Mouse (Mus musculus) olfactory bulb, adult 2 months (tissue): ENCODE measurements around the gene Sulf2. TPM values are rescaled to one million over a fixed set of nuclear protein-coding genes. Genes with fewer than 3 reads are reported as not detected.

Experiments used
- H3K27ac ChIP-seq: fragments of 200-500 bp; 2 replicates; pipeline ENCODE4 v1.5.1; 2012; ENCODE audit warnings: low read depth, low read length; ENCODE audit not compliant: insufficient read depth
- H3K4me1 ChIP-seq: fragments of 200-500 bp; 2 replicates; pipeline ENCODE4 v1.6.1; 2012; ENCODE audit warnings: low read length; ENCODE audit not compliant: control insufficient read depth, insufficient read depth
- H3K4me3 ChIP-seq: fragments of 200-500 bp; 2 replicates; pipeline ENCODE4 v1.5.1; 2012; ENCODE audit warnings: mild to moderate bottlenecking, low read depth, low read length, moderate library complexity; ENCODE audit not compliant: insufficient read depth
- CTCF ChIP-seq: fragments of 200-500 bp; IDR thresholded peaks from 2 replicates; pipeline ENCODE4 v1.5.1; 2012; ENCODE audit warnings: low read depth, mild to moderate bottlenecking, low read length, moderate library complexity; ENCODE audit not compliant: insufficient read depth
- POLR2A ChIP-seq: fragments of 200-500 bp; IDR thresholded peaks from 2 replicates; pipeline ENCODE4 v1.6.1; 2012; ENCODE audit warnings: mild to moderate bottlenecking, low read depth, low read length, moderate library complexity; ENCODE audit not compliant: insufficient read depth
- WGBS: fragments of 180-500 bp; shearing (Covaris S2); methylation state at CpG from one replicate; pipeline ENCODE4 v1.1.7; 2018; 5-methylcytosine and 5-hydroxymethylcytosine counted together
- polyA plus RNA-seq: library from polyadenylated mRNA; stranded (reverse); fragments of >200 nt; gene quantifications from 2 replicates; pipeline ENCODE4 v1.2.4, GENCODE M21; 2012; ENCODE audit warnings: low replicate concordance; ENCODE audit not compliant: missing spikeins, insufficient read depth, insufficient read length

Gene Sulf2
- polyA plus RNA-seq, 1 experiment, result not detected

DNA sequence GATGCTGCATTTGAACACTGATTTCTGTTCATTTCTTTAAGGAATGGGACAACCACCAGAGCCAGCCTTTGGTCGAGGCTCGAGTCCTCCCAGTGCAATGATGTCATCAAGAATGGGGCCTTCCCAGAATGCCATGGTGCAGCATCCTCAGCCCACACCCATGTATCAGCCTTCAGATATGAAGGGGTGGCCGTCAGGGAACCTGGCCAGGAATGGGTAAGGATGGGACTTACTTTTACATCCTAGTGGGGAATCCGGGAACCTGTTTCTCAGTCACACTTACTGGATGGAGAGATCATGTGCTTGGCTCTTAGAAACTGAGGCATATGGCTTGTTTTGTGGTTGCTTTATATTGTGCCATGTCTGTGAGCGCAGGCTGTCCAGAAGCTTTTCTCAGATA lies 86.3 kb downstream of the Sulf2 start:
- WGBS, result 84% methylated on average over 5 of the region's 5 CpGs
- Histone ChIP-seq H3K4me1 (peaks cover 17% of the 10 kb centered on the region), H3K4me3 (no peak overlapping the region), H3K27ac (no peak overlapping the region)
- TF ChIP-seq POLR2A (no peak), CTCF (no peak)

GRCm38 (mm10) chr2:166068261-166068660 lies 87.2 kb downstream of the Sulf2 start:
- peaks cover 12% of the 10 kb centered on the region for H3K4me1 ChIP-seq
- WGBS, result 77% methylated on average over 9 of the region's 9 CpGs
- TF ChIP-seq CTCF, result no peak
- no peak for TF ChIP-seq POLR2A
- no peak overlapping the region for H3K4me3 ChIP-seq
- H3K27ac ChIP-seq, result no peak overlapping the region

DNA sequence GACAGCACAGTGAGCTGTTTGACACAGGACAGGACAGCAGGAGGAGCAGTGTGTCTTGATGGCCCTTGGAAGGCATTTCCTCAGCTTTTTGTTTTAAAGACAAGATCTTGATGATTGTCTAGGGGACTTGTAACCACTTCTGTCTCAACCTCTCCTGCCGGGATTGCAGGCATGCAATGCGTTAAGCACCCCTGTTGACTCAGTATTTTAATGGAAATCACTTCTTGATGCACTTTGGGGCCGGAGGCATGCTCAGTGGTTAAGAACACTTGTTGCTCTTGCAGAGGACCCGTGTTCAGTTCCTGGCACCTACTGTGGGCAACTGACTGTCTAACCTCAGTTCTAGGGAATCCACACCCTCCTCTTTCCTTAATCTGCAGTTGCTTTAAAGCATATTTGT lies 89.0 kb downstream of the Sulf2 start:
- no peak overlapping the region for H3K27ac ChIP-seq
- no peak for TF ChIP-seq POLR2A
- no peak for TF ChIP-seq CTCF
- H3K4me1 ChIP-seq, result peaks cover 2% of the 10 kb centered on the region; the same call in 1 of the 2 replicates
- H3K4me3 ChIP-seq, result no peak overlapping the region
- 75% methylated on average over 4 of the region's 4 CpGs for WGBS

DNA sequence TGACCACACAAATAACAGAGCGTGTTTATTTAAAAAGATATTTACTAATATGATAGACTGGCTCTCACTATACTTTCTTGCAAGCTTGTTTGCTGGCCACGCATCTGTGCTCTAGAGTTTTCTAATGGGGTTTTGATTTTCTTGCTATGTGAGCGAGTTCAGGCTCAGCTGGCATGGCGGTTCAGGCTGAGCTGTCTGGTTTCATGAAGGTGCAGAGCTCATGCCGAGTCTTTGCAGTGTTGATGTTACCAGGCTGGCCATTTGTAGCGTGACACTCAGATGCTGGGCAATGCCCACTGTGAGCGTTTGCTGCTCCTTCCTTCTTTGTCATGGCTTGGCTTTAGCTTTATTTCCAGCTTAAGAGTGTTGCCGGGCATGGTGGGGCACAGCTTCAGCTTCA lies 93.0 kb downstream of the Sulf2 start:
- TF ChIP-seq CTCF (no peak), POLR2A (no peak)
- Histone ChIP-seq H3K4me3 (no peak overlapping the region), H3K4me1 (peaks cover 10% of the 10 kb centered on the region; the same call in 1 of the 2 replicates), H3K27ac (no peak overlapping the region)
- WGBS, result 84% methylated on average over 8 of the region's 8 CpGs

GRCm38 (mm10) chr2:166062008-166062407 lies 93.5 kb downstream of the Sulf2 start:
- 77% methylated on average over 1 of the region's 1 CpGs for WGBS
- H3K27ac ChIP-seq, result no peak overlapping the region
- TF ChIP-seq POLR2A (no peak), CTCF (no peak)
- no peak overlapping the region for H3K4me3 ChIP-seq
- H3K4me1 ChIP-seq, result peaks cover 10% of the 10 kb centered on the region; the same call in 1 of the 2 replicates

- 61% methylated on average over 7 of the region's 7 CpGs for WGBS
- no peak overlapping the region for H3K4me3 ChIP-seq
- TF ChIP-seq CTCF, result 0 out of 2 replicates have a peak, but pooled peaks have one; percentile 9
- TF ChIP-seq POLR2A, result no peak
- H3K4me1 ChIP-seq, result peaks cover 10% of the 10 kb centered on the region; the same call in 1 of the 2 replicates
- peak overlapping the region; percentile 86 for H3K27ac ChIP-seq
Measured at GRCm38 (mm10) chr2:166059684-166060423, 95.6 kb downstream of the Sulf2 start.

GRCm38 (mm10) chr2:166054002-166054539 lies 101.4 kb downstream of the Sulf2 start:
- peaks cover 10% of the 10 kb centered on the region for H3K4me1 ChIP-seq
- no peak overlapping the region for H3K27ac ChIP-seq
- no peak overlapping the region for H3K4me3 ChIP-seq
- WGBS, result 92% methylated on average over 14 of the region's 14 CpGs
- TF ChIP-seq POLR2A (no peak), CTCF (no peak)

- H3K4me3 ChIP-seq, result no peak overlapping the region
- H3K27ac ChIP-seq, result peak overlapping the region; percentile 41; the same call in 1 of the 2 replicates
- WGBS, result 53% methylated on average over 7 of the region's 7 CpGs
- TF ChIP-seq POLR2A, result no peak
- no peak for TF ChIP-seq CTCF
- H3K4me1 ChIP-seq, result peaks cover 9% of the 10 kb centered on the region
Measured at GRCm38 (mm10) chr2:166051966-166052365, 103.5 kb downstream of the Sulf2 start.

DNA sequence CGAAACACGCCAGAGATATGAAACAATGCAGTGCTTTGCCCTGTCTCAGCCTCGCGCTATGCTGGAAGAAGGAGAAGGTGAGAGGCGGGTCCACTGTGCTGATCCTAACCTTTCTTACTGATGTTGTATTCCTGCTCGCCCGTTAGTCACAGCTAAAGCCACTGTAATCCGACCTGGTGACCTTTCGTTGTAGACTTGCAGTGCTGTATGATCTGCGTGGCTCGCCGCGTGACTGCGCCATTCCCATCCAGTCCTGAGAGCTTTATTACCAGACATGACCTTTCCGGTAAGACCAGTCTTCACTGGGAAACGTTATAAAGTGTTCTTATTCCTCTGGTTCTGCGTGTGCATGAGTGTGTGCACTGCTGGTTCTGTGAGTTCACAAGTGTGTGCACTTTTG lies 104.0 kb downstream of the Sulf2 start:
- Histone ChIP-seq H3K4me1 (peaks cover 9% of the 10 kb centered on the region), H3K4me3 (no peak overlapping the region), H3K27ac (peak overlapping the region; percentile 41; the same call in 1 of the 2 replicates)
- TF ChIP-seq CTCF (no peak), POLR2A (no peak)
- WGBS, result 86% methylated on average over 17 of the region's 17 CpGs
